Mouse (Mus musculus): ENCODE data around the gene Cenps. TPM values are rescaled to one million over a fixed set of nuclear protein-coding genes. Genes with fewer than 3 reads are reported as not detected.

The Cenps gene
- polyA plus RNA-seq, 1 experiment from 2014 or later, result 42.7 TPM

DNA sequence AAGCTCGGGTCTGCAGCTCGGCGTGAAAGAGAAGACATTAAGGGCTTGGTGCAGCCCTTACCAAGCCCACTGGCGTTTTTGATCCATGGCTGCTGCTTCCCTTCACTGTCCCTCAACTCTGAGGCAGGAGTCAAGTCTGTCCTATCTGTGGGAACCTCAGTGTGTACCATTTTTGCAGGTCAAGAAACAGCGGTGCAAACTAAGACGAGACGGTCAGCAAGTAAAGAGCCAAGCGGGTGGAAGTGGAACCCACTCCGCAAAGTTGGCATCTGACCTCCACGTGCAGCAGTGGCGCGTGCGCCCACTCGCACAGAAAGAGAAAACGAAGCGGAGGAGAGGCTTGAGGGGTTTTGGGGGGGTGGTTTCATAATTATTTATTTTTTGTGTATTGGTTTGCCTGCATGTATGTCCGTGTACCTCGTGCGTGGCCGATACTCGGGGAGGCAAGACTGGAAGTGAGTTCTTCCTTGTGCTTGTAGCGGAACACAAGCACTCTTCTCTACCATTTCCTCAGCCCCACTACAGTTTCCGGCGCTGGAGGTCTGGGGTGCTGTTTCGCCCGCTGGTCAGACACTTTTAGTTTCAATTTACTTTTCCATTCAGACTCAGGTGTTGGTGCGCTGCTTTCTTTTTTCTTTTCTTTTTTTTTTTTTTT lies 29.7 kb upstream of the Cenps start:
- H3K4me3 ChIP-seq (ENCODE audit: low read depth, low read length), result peak overlapping the region; percentile 85
- peaks cover 23% of the 10 kb centered on the region for H3K36me3 ChIP-seq (ENCODE audit: insufficient read depth)
- ATAC-seq (ENCODE audit: insufficient read depth) (peak; percentile 64), DNase-seq (peak; percentile 49)
- H3K4me2 ChIP-seq, result peak overlapping the region; percentile 95
- H3K27ac ChIP-seq (ENCODE audit: low read depth), result peak overlapping the region; percentile 83
- no peaks in the 10 kb centered on the region for H3K9me3 ChIP-seq (ENCODE audit: low read depth, low read length)
- no peak for TF ChIP-seq CTCF (IDR thresholded peaks at IDR 0.05; ENCODE audit: low read depth)
- H3K4me1 ChIP-seq (ENCODE audit: insufficient read depth), result no peaks in the 10 kb centered on the region
- under 1% methylated on average over 27 of the region's 27 CpGs for WGBS
- peak overlapping the region; percentile 87 for H3K9ac ChIP-seq
- H3K27me3 ChIP-seq (ENCODE audit: insufficient read depth, low read length), result no peaks in the 10 kb centered on the region

DNA sequence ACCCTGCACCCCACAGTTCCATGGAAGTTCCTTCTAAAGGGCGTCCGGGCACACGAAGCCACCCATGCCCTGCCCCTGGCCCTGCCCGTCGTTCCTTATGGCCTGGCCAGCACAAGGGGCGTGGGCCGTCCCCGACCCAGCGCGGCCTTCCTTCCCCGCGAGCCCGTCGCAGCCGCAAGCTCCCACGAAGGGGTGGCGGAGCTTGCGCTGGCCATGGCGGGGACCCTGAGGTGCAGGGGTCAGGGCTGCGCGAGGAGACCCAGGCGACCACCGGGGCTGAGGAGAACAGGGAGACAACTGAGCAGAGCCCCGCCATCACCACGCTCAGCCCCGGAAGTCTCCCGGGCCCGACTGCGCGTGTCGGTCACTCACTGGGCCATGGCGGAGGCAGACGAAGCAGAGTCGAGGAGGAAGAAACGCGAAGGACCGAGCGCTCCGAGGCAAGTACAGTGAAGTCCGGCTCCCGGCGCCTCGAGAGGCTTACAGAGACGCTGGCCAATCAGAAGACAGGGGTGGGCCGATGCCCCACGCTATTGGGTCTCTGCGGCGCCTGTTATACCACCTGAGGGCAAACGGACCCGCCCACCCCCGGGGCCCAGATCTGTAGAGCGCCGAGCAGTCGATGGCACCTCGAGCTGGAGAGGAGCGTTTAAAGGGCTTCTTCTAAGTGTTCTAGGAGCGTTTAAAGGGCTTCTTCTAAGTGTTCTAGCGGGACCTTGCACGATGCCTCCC lies 29.0 kb upstream of the Cenps start, which contains the start of gene Pgd:
TSS of gene Pgd (minus strand) at position 557 of the 732 bp plus-strand sequence.
- Histone ChIP-seq H3K4me2 (peak within 1 kb of the TSS; percentile 95), H3K9me3 (ENCODE audit: low read depth, low read length) (no peaks in the 10 kb centered on the region), H3K27ac (ENCODE audit: low read depth) (peak within 1 kb of the TSS; percentile 83), H3K27me3 (ENCODE audit: insufficient read depth, low read length) (no peaks in the 10 kb centered on the region), H3K4me3 (ENCODE audit: low read depth, low read length) (peak within 1 kb of the TSS; percentile 85), H3K36me3 (ENCODE audit: insufficient read depth) (peaks cover 30% of the 10 kb centered on the region), H3K4me1 (ENCODE audit: insufficient read depth) (no peaks in the 10 kb centered on the region), H3K9ac (peak within 1 kb of the TSS; percentile 87)
- WGBS, result under 1% methylated on average over 59 of the region's 59 CpGs
- TF ChIP-seq CTCF (IDR thresholded peaks at IDR 0.05; ENCODE audit: low read depth), result no peak
- ATAC-seq (ENCODE audit: insufficient read depth) (peak; percentile 100), DNase-seq (peak; percentile 98)

DNA sequence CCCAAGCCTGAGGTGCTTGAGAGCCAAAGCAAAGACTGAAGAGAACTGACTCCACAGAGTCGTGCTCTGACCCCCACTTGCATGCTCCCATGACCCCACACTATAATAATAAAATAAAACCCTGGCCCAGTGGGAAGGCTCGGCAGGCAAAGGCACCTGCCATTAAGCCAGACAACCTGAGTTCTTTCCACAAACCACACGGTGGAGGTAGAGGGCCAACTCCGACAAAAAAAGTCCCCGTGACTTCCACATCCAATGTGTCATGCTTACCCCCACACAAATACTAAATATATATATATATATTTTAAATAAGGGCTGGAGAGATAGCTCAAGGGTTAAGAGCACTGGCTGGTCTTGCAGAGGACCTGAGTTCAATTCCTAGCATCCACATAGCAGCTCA lies 26.7 kb upstream of the Cenps start:
- H3K27me3 ChIP-seq (ENCODE audit: insufficient read depth, low read length), result no peaks in the 10 kb centered on the region
- peaks cover 52% of the 10 kb centered on the region for H3K36me3 ChIP-seq (ENCODE audit: insufficient read depth)
- no peaks in the 10 kb centered on the region for H3K4me1 ChIP-seq (ENCODE audit: insufficient read depth)
- WGBS, result 48% methylated on average over 5 of the region's 5 CpGs
- no peak overlapping the region for H3K9ac ChIP-seq
- H3K4me2 ChIP-seq, result no peak overlapping the region
- no peak overlapping the region for H3K4me3 ChIP-seq (ENCODE audit: low read depth, low read length)
- H3K9me3 ChIP-seq (ENCODE audit: low read depth, low read length), result no peaks in the 10 kb centered on the region
- peak; percentile 34; the same call in 1 of the 2 replicates for TF ChIP-seq CTCF (IDR thresholded peaks at IDR 0.05; ENCODE audit: low read depth)
- no peak for ATAC-seq (ENCODE audit: insufficient read depth)
- H3K27ac ChIP-seq (ENCODE audit: low read depth), result no peak overlapping the region
- no peak for DNase-seq

DNA sequence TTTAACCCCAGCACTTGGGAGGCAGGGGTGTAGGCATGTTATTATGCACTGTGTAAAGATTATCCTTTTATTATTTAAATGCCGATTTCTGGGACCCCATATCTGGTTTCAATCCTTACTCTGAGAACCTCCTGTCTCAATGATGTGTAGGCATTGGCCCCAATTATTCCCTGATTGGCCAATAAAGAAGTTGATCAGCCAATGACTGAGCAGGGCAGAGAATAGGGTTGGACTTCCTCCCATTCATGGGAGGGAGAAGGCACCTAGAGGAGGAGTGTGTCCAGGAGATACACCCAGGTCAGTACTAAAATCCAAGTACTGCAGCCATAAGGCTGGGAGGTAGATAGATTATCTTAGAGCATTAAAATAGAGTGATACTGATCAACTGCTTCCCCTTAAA lies 25.8 kb upstream of the Cenps start:
- H3K9me3 ChIP-seq (ENCODE audit: low read depth, low read length), result no peaks in the 10 kb centered on the region
- no peak overlapping the region for H3K27ac ChIP-seq (ENCODE audit: low read depth)
- H3K4me1 ChIP-seq (ENCODE audit: insufficient read depth), result no peaks in the 10 kb centered on the region
- no peak overlapping the region for H3K4me3 ChIP-seq (ENCODE audit: low read depth, low read length)
- WGBS, result 59% methylated on average over 1 of the region's 1 CpGs
- DNase-seq, result no peak
- H3K27me3 ChIP-seq (ENCODE audit: insufficient read depth, low read length), result no peaks in the 10 kb centered on the region
- no peak for TF ChIP-seq CTCF (IDR thresholded peaks at IDR 0.05; ENCODE audit: low read depth)
- H3K36me3 ChIP-seq (ENCODE audit: insufficient read depth), result peaks cover 61% of the 10 kb centered on the region
- H3K9ac ChIP-seq, result no peak overlapping the region
- no peak overlapping the region for H3K4me2 ChIP-seq
- no peak for ATAC-seq (ENCODE audit: insufficient read depth)

DNA sequence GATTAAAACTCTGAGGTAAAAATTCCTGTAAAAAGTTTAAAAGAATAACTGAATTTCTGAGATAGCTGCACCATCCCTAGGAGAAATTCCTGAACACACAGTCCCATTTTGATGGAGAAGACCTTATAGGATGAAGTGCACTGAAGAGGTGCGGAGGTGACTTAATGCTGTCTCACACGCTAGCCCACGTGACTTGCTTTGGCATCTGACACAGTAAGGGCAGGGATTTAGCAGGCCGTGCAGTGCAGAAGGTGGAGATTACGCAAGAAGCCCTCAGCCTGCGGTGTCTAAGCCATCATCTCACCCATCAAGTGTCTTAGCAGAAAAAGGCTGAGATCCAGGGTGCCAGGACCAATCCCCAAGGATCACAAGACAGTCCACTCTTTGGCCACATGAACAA lies 23.7 kb upstream of the Cenps start:
- ATAC-seq (ENCODE audit: insufficient read depth), result no peak
- H3K9me3 ChIP-seq (ENCODE audit: low read depth, low read length), result no peaks in the 10 kb centered on the region
- 84% methylated on average over 6 of the region's 6 CpGs for WGBS

GRCm38 (mm10) chr4:149159891-149160290 lies 22.5 kb upstream of the Cenps start:
- ATAC-seq (ENCODE audit: insufficient read depth), result no peak
- no peaks in the 10 kb centered on the region for H3K9me3 ChIP-seq (ENCODE audit: low read depth, low read length)
- WGBS, result 89% methylated on average over 13 of the region's 13 CpGs
- no peaks in the 10 kb centered on the region for H3K27me3 ChIP-seq (ENCODE audit: insufficient read depth, low read length)
- H3K27ac ChIP-seq (ENCODE audit: low read depth), result no peak overlapping the region
- no peak overlapping the region for H3K4me3 ChIP-seq (ENCODE audit: low read depth, low read length)
- no peak for DNase-seq
- TF ChIP-seq CTCF (IDR thresholded peaks at IDR 0.05; ENCODE audit: low read depth), result no peak
- peaks cover 92% of the 10 kb centered on the region for H3K36me3 ChIP-seq (ENCODE audit: insufficient read depth)
- H3K4me1 ChIP-seq (ENCODE audit: insufficient read depth), result no peaks in the 10 kb centered on the region
- H3K9ac ChIP-seq, result no peak overlapping the region
- no peak overlapping the region for H3K4me2 ChIP-seq

More for the DNA sequence above, 23.7 kb upstream of the Cenps start:
- Histone ChIP-seq H3K36me3 (ENCODE audit: insufficient read depth) (peaks cover 80% of the 10 kb centered on the region), H3K4me2 (no peak overlapping the region), H3K4me3 (ENCODE audit: low read depth, low read length) (no peak overlapping the region), H3K27me3 (ENCODE audit: insufficient read depth, low read length) (no peaks in the 10 kb centered on the region), H3K9ac (no peak overlapping the region), H3K4me1 (ENCODE audit: insufficient read depth) (no peaks in the 10 kb centered on the region), H3K27ac (ENCODE audit: low read depth) (no peak overlapping the region)
- no peak for TF ChIP-seq CTCF (IDR thresholded peaks at IDR 0.05; ENCODE audit: low read depth)
- DNase-seq, result no peak

GRCm38 (mm10) chr4:149159203-149159602 lies 21.8 kb upstream of the Cenps start:
- no peak overlapping the region for H3K27ac ChIP-seq (ENCODE audit: low read depth)
- no peaks in the 10 kb centered on the region for H3K27me3 ChIP-seq (ENCODE audit: insufficient read depth, low read length)
- 85% methylated on average over 2 of the region's 2 CpGs for WGBS
- no peak overlapping the region for H3K9ac ChIP-seq
- no peak overlapping the region for H3K4me3 ChIP-seq (ENCODE audit: low read depth, low read length)
- no peak for TF ChIP-seq CTCF (IDR thresholded peaks at IDR 0.05; ENCODE audit: low read depth)
- no peaks in the 10 kb centered on the region for H3K4me1 ChIP-seq (ENCODE audit: insufficient read depth)
- ATAC-seq (ENCODE audit: insufficient read depth) (no peak), DNase-seq (no peak)
- H3K4me2 ChIP-seq, result no peak overlapping the region
- H3K9me3 ChIP-seq (ENCODE audit: low read depth, low read length), result no peaks in the 10 kb centered on the region
- peaks cover 93% of the 10 kb centered on the region for H3K36me3 ChIP-seq (ENCODE audit: insufficient read depth)
